Mouse (Mus musculus): ENCODE measurements around the gene Bod1. TPM values are rescaled to one million over a fixed set of nuclear protein-coding genes. Genes with fewer than 3 reads are reported as not detected.

Gene Bod1
- total and polyA plus RNA-seq, 2 experiments from 2014 or later, result 91.6 to 134 TPM

- ATAC-seq (ENCODE audit: low FRiP score), result no peak
- peaks cover 4% of the 10 kb centered on the region for H3K4me1 ChIP-seq (ENCODE audit: insufficient read depth, low read length)
- DNase-seq (ENCODE audit: low spot score), result no peak
- H3K4me3 ChIP-seq (ENCODE audit: low read depth, low read length), result no peak overlapping the region
- no peak overlapping the region for H3K27ac ChIP-seq (ENCODE audit: low read depth, low read length)
- no peaks in the 10 kb centered on the region for H3K27me3 ChIP-seq (ENCODE audit: insufficient read depth, low read length)
- 96% methylated on average over 2 of the region's 2 CpGs for WGBS
- no peak overlapping the region for H3K9ac ChIP-seq (replicated peaks; ENCODE audit: low read length, poor library complexity, severe bottlenecking)
- no peak overlapping the region for H3K4me2 ChIP-seq (ENCODE audit: low read depth, low read length, poor library complexity, severe bottlenecking)
- H3K9me3 ChIP-seq (ENCODE audit: low read length), result no peaks in the 10 kb centered on the region
- TF ChIP-seq CTCF (IDR thresholded peaks at IDR 0.05), result no peak
- no peaks in the 10 kb centered on the region for H3K36me3 ChIP-seq (ENCODE audit: insufficient read depth, low read length)
Measured at GRCm38 (mm10) chr11:31693322-31693721, 21.6 kb upstream of the Bod1 start.

GRCm38 (mm10) chr11:31688956-31689355, 17.3 kb upstream of the Bod1 start:
- no peak for TF ChIP-seq CTCF (IDR thresholded peaks at IDR 0.05)
- 80% methylated on average over 4 of the region's 4 CpGs for WGBS

GRCm38 (mm10) chr11:31684913-31685567, 13.4 kb upstream of the Bod1 start:
- Histone ChIP-seq H3K9me3 (ENCODE audit: low read length) (no peaks in the 10 kb centered on the region), H3K27ac (ENCODE audit: low read depth, low read length) (no peak overlapping the region), H3K27me3 (ENCODE audit: insufficient read depth, low read length) (no peaks in the 10 kb centered on the region), H3K9ac (replicated peaks; ENCODE audit: low read length, poor library complexity, severe bottlenecking) (no peak overlapping the region), H3K36me3 (ENCODE audit: insufficient read depth, low read length) (no peaks in the 10 kb centered on the region), H3K4me2 (ENCODE audit: low read depth, low read length, poor library complexity, severe bottlenecking) (no peak overlapping the region), H3K4me3 (ENCODE audit: low read depth, low read length) (no peak overlapping the region), H3K4me1 (ENCODE audit: insufficient read depth, low read length) (no peaks in the 10 kb centered on the region)
- 81% methylated on average over 9 of the region's 9 CpGs for WGBS
- ATAC-seq (ENCODE audit: low FRiP score) (no peak), DNase-seq (ENCODE audit: low spot score) (no peak)
- TF ChIP-seq CTCF (IDR thresholded peaks at IDR 0.05), result no peak

More at GRCm38 (mm10) chr11:31688956-31689355, 17.3 kb upstream of the Bod1 start:
- Histone ChIP-seq H3K4me2 (ENCODE audit: low read depth, low read length, poor library complexity, severe bottlenecking) (no peak overlapping the region), H3K4me3 (ENCODE audit: low read depth, low read length) (no peak overlapping the region), H3K27ac (ENCODE audit: low read depth, low read length) (no peak overlapping the region), H3K36me3 (ENCODE audit: insufficient read depth, low read length) (no peaks in the 10 kb centered on the region), H3K27me3 (ENCODE audit: insufficient read depth, low read length) (no peaks in the 10 kb centered on the region), H3K9me3 (ENCODE audit: low read length) (no peaks in the 10 kb centered on the region), H3K9ac (replicated peaks; ENCODE audit: low read length, poor library complexity, severe bottlenecking) (no peak overlapping the region), H3K4me1 (ENCODE audit: insufficient read depth, low read length) (no peaks in the 10 kb centered on the region)
- no peak for ATAC-seq (ENCODE audit: low FRiP score)
- no peak for DNase-seq (ENCODE audit: low spot score)

GRCm38 (mm10) chr11:31684126-31684525, 12.4 kb upstream of the Bod1 start:
- no peak overlapping the region for H3K9ac ChIP-seq (replicated peaks; ENCODE audit: low read length, poor library complexity, severe bottlenecking)
- ATAC-seq (ENCODE audit: low FRiP score), result no peak

GRCm38 (mm10) chr11:31679840-31680381, 8.2 kb upstream of the Bod1 start:
- WGBS, result 76% methylated on average over 16 of the region's 16 CpGs
- Histone ChIP-seq H3K9me3 (ENCODE audit: low read length) (no peaks in the 10 kb centered on the region), H3K36me3 (ENCODE audit: insufficient read depth, low read length) (no peaks in the 10 kb centered on the region), H3K4me3 (ENCODE audit: low read depth, low read length) (no peak overlapping the region), H3K27me3 (ENCODE audit: insufficient read depth, low read length) (no peaks in the 10 kb centered on the region), H3K27ac (ENCODE audit: low read depth, low read length) (no peak overlapping the region), H3K4me2 (ENCODE audit: low read depth, low read length, poor library complexity, severe bottlenecking) (no peak overlapping the region), H3K4me1 (ENCODE audit: insufficient read depth, low read length) (no peaks in the 10 kb centered on the region), H3K9ac (replicated peaks; ENCODE audit: low read length, poor library complexity, severe bottlenecking) (no peak overlapping the region)
- ATAC-seq (ENCODE audit: low FRiP score), result no peak
- TF ChIP-seq CTCF (IDR thresholded peaks at IDR 0.05), result no peak
- DNase-seq (ENCODE audit: low spot score), result no peak

More at GRCm38 (mm10) chr11:31684126-31684525, 12.4 kb upstream of the Bod1 start:
- Histone ChIP-seq H3K9me3 (ENCODE audit: low read length) (no peaks in the 10 kb centered on the region), H3K4me3 (ENCODE audit: low read depth, low read length) (no peak overlapping the region), H3K27me3 (ENCODE audit: insufficient read depth, low read length) (no peaks in the 10 kb centered on the region), H3K4me2 (ENCODE audit: low read depth, low read length, poor library complexity, severe bottlenecking) (no peak overlapping the region), H3K36me3 (ENCODE audit: insufficient read depth, low read length) (no peaks in the 10 kb centered on the region), H3K4me1 (ENCODE audit: insufficient read depth, low read length) (no peaks in the 10 kb centered on the region), H3K27ac (ENCODE audit: low read depth, low read length) (no peak overlapping the region)
- no peak for TF ChIP-seq CTCF (IDR thresholded peaks at IDR 0.05)
- WGBS, result 81% methylated on average over 2 of the region's 2 CpGs
- no peak for DNase-seq (ENCODE audit: low spot score)

GRCm38 (mm10) chr11:31677309-31677708, 5.6 kb upstream of the Bod1 start:
- no peaks in the 10 kb centered on the region for H3K27me3 ChIP-seq (ENCODE audit: insufficient read depth, low read length)
- H3K9ac ChIP-seq (replicated peaks; ENCODE audit: low read length, poor library complexity, severe bottlenecking), result no peak overlapping the region
- H3K4me2 ChIP-seq (ENCODE audit: low read depth, low read length, poor library complexity, severe bottlenecking), result no peak overlapping the region
- DNase-seq (ENCODE audit: low spot score) (no peak), ATAC-seq (ENCODE audit: low FRiP score) (no peak)
- H3K9me3 ChIP-seq (ENCODE audit: low read length), result no peaks in the 10 kb centered on the region
- 82% methylated on average over 5 of the region's 5 CpGs for WGBS
- H3K4me3 ChIP-seq (ENCODE audit: low read depth, low read length), result no peak overlapping the region
- H3K36me3 ChIP-seq (ENCODE audit: insufficient read depth, low read length), result no peaks in the 10 kb centered on the region
- H3K27ac ChIP-seq (ENCODE audit: low read depth, low read length), result no peak overlapping the region
- no peaks in the 10 kb centered on the region for H3K4me1 ChIP-seq (ENCODE audit: insufficient read depth, low read length)
- TF ChIP-seq CTCF (IDR thresholded peaks at IDR 0.05), result no peak

Measured in midbrain, postnatal 0 days (tissue).